Mouse (Mus musculus): Measurements from ENCODE around the gene Ctsg.
"Not testable (repeated sequence)": the region's sequence is repeated elsewhere in the genome, so short reads cannot be mapped to it uniquely, and the experiment has no call there.

GRCm38 (mm10) chr14:56133675-56134074 lies 31.3 kb upstream of the Ctsg start:
- TF ChIP-seq CTCF (IDR thresholded peaks at IDR 0.05; ENCODE audit: low read depth, low read length); POLR2A (IDR thresholded peaks at IDR 0.05; ENCODE audit: borderline replicate concordance, low read depth, low read length): not testable (repeated sequence)
